In genomic region chr13:67128038-67128721, GRCm38 (mm10) we compare ENCODE assay signal across 7 mouse cellular contexts. TPM values are rescaled to one million over a fixed set of nuclear protein-coding genes. Genes with fewer than 3 reads are reported as not detected.
A peak's percentile ranks its signal among the peaks of the same experiment; 100 is the strongest.
DNase-seq lines count a peak whose midpoint lies in the region; ATAC-seq lines count a peak whose summit lies in the region.

No protein-coding gene starts in this region.

- H3K4me3 ChIP-seq in embryonic facial prominence, embryonic 10.5 days: peak overlapping the region; percentile 76
- peak overlapping the region; percentile 62 for H3K4me3 ChIP-seq in limb, embryonic 10.5 days
- H3K4me3 ChIP-seq in midbrain, embryonic 13.5 days (replicated peaks): peak overlapping the region; percentile 66

- no peaks in the 10 kb centered on the region for H3K27me3 ChIP-seq in embryonic facial prominence, embryonic 10.5 days (replicated peaks; ENCODE audit: low read depth, poor library complexity, severe bottlenecking)
- H3K27me3 ChIP-seq in limb, embryonic 10.5 days (ENCODE audit: low read depth, poor library complexity, severe bottlenecking): no peaks in the 10 kb centered on the region
- H3K27me3 ChIP-seq in midbrain, embryonic 13.5 days: no peaks in the 10 kb centered on the region

- no peaks in the 10 kb centered on the region for H3K36me3 ChIP-seq in embryonic facial prominence, embryonic 10.5 days (replicated peaks)
- no peaks in the 10 kb centered on the region for H3K36me3 ChIP-seq in limb, embryonic 10.5 days
- no peaks in the 10 kb centered on the region for H3K36me3 ChIP-seq in midbrain, embryonic 13.5 days

- DNase-seq in adrenal gland, postnatal 10 days: peak; percentile 89
- peak; percentile 83 for DNase-seq in embryonic facial prominence, embryonic 10.5 days (ENCODE audit: low spot score)
- DNase-seq in kidney, adult 11 months: peak; percentile 81
- DNase-seq in limb, embryonic 10.5 days (ENCODE audit: low spot score): peak; percentile 78
- peak; percentile 53 for DNase-seq in spleen, adult 12 weeks (ENCODE audit: low spot score)

- H3K4me2 ChIP-seq in midbrain, embryonic 13.5 days (replicated peaks): peak overlapping the region; percentile 71

- peak overlapping the region; percentile 82 for H3K27ac ChIP-seq in embryonic facial prominence, embryonic 10.5 days (replicated peaks)
- H3K27ac ChIP-seq in limb, embryonic 10.5 days: peak overlapping the region; percentile 79
- H3K27ac ChIP-seq in midbrain, embryonic 13.5 days: peak overlapping the region; percentile 57

- 0 out of 2 replicates have a peak, but pooled peaks cover 2% of the 10 kb centered on the region for H3K9me3 ChIP-seq in embryonic facial prominence, embryonic 10.5 days
- no peaks in the 10 kb centered on the region for H3K9me3 ChIP-seq in limb, embryonic 10.5 days (replicated peaks)
- H3K9me3 ChIP-seq in midbrain, embryonic 13.5 days: no peaks in the 10 kb centered on the region

- WGBS in embryonic facial prominence, embryonic 10.5 days: 2% methylated on average over 18 of the region's 18 CpGs
- 3% methylated on average over 18 of the region's 18 CpGs for WGBS in limb, embryonic 10.5 days
- 0% methylated on average over 18 of the region's 18 CpGs for WGBS in midbrain, embryonic 13.5 days

- H3K9ac ChIP-seq in midbrain, embryonic 13.5 days (replicated peaks): peak overlapping the region; percentile 68

- peak; percentile 97 for ATAC-seq in granulocyte monocyte progenitor cell, adult 5-6 weeks (replicated peaks; ENCODE audit: poor library complexity, severe bottlenecking)
- ATAC-seq in midbrain, embryonic 13.5 days: peak; percentile 99

- peaks cover 7% of the 10 kb centered on the region for H3K4me1 ChIP-seq in embryonic facial prominence, embryonic 10.5 days
- H3K4me1 ChIP-seq in limb, embryonic 10.5 days: 0 out of 2 replicates have a peak, but pooled peaks cover 5% of the 10 kb centered on the region
- peaks cover 9% of the 10 kb centered on the region; the same call in 1 of the 2 replicates for H3K4me1 ChIP-seq in midbrain, embryonic 13.5 days (replicated peaks)

RNA-seq across cellular contexts. Expression of gene Zfp759, which starts 6.7 kb away (rescaled TPM):
- 1 to 10 TPM; 3.6 to 5.5 TPM for total RNA-seq in adrenal gland, postnatal 10 days (2021)
- polyA plus RNA-seq in embryonic facial prominence, embryonic 10.5 days (2016; fragmentation: Nextera tagmentation; extraction: Ambion mirVana): 1.7 and 2.6 TPM in 2 replicates
- 3.4 and 4.0 TPM in 2 replicates for total RNA-seq in granulocyte monocyte progenitor cell, adult 5-6 weeks (2014; fragmentation: Nextera tagmentation)
- 8.4 and 13.4 TPM in 2 replicates for total RNA-seq in granulocyte monocyte progenitor cell, adult 5-6 weeks (2017)
- 1.5 and 1.9 TPM in 2 replicates for polyA plus RNA-seq in limb, embryonic 10.5 days (2016; fragmentation: Nextera tagmentation; extraction: Ambion mirVana)
- polyA plus RNA-seq in midbrain, embryonic 13.5 days (2015; fragmentation: Nextera tagmentation; extraction: Ambion mirVana): 3.5 and 3.8 TPM in 2 replicates

RNA-seq across cellular contexts. Expression of gene Rslcan18, which starts 12.1 kb away (rescaled TPM):
- under 1 TPM; 0.24 to 0.39 TPM for total RNA-seq in adrenal gland, postnatal 10 days (2021)
- 0.23 and 0.29 TPM in 2 replicates for polyA plus RNA-seq in embryonic facial prominence, embryonic 10.5 days (2016; fragmentation: Nextera tagmentation; extraction: Ambion mirVana)
- 2.4 TPM in 1 of 2 replicates, not detected in the other for total RNA-seq in granulocyte monocyte progenitor cell, adult 5-6 weeks (2014; fragmentation: Nextera tagmentation)
- 1.8 TPM in 1 of 2 replicates, not detected in the other for total RNA-seq in granulocyte monocyte progenitor cell, adult 5-6 weeks (2017)
- 0.19 and 0.31 TPM in 2 replicates for polyA plus RNA-seq in limb, embryonic 10.5 days (2016; fragmentation: Nextera tagmentation; extraction: Ambion mirVana)
- 0.08 TPM in 1 of 2 replicates, not detected in the other for polyA plus RNA-seq in midbrain, embryonic 13.5 days (2015; fragmentation: Nextera tagmentation; extraction: Ambion mirVana)

RNA-seq across cellular contexts. Expression of gene Gm28557, which starts 19.8 kb away (rescaled TPM):
- 1 to 10 TPM; 4.5 to 6.4 TPM for total RNA-seq in adrenal gland, postnatal 10 days (2021)
- polyA plus RNA-seq in embryonic facial prominence, embryonic 10.5 days (2016; fragmentation: Nextera tagmentation; extraction: Ambion mirVana): 2.7 and 3.2 TPM in 2 replicates
- 0.36 and 12.7 TPM in 2 replicates for total RNA-seq in granulocyte monocyte progenitor cell, adult 5-6 weeks (2014; fragmentation: Nextera tagmentation)
- total RNA-seq in granulocyte monocyte progenitor cell, adult 5-6 weeks (2017): 1.4 and 3.2 TPM in 2 replicates
- 1.8 and 2.9 TPM in 2 replicates for polyA plus RNA-seq in limb, embryonic 10.5 days (2016; fragmentation: Nextera tagmentation; extraction: Ambion mirVana)
- polyA plus RNA-seq in midbrain, embryonic 13.5 days (2015; fragmentation: Nextera tagmentation; extraction: Ambion mirVana): 2.0 and 3.0 TPM in 2 replicates

RNA-seq across cellular contexts. Expression of gene Zfp708, which starts 30.4 kb away (rescaled TPM):
- 1 to 10 TPM in 1 of 2 experiments, under 1 TPM in 1; 0.99 to 1.5 TPM for total RNA-seq in adrenal gland, postnatal 10 days (2021)
- 6.0 and 6.3 TPM in 2 replicates for polyA plus RNA-seq in embryonic facial prominence, embryonic 10.5 days (2016; fragmentation: Nextera tagmentation; extraction: Ambion mirVana)
- 0.37 and 4.0 TPM in 2 replicates for total RNA-seq in granulocyte monocyte progenitor cell, adult 5-6 weeks (2014; fragmentation: Nextera tagmentation)
- 1.8 and 2.9 TPM in 2 replicates for total RNA-seq in granulocyte monocyte progenitor cell, adult 5-6 weeks (2017)
- 4.9 and 6.8 TPM in 2 replicates for polyA plus RNA-seq in limb, embryonic 10.5 days (2016; fragmentation: Nextera tagmentation; extraction: Ambion mirVana)
- polyA plus RNA-seq in midbrain, embryonic 13.5 days (2015; fragmentation: Nextera tagmentation; extraction: Ambion mirVana): 9.5 and 10.1 TPM in 2 replicates

RNA-seq across cellular contexts. Expression of gene Rsl1, which starts 44.8 kb away (rescaled TPM):
- 1 to 10 TPM; 5.8 to 5.9 TPM for total RNA-seq in adrenal gland, postnatal 10 days (2021)
- polyA plus RNA-seq in embryonic facial prominence, embryonic 10.5 days (2016; fragmentation: Nextera tagmentation; extraction: Ambion mirVana): 7.4 and 7.5 TPM in 2 replicates
- 3.7 and 6.4 TPM in 2 replicates for total RNA-seq in granulocyte monocyte progenitor cell, adult 5-6 weeks (2014; fragmentation: Nextera tagmentation)
- 5.6 and 6.6 TPM in 2 replicates for total RNA-seq in granulocyte monocyte progenitor cell, adult 5-6 weeks (2017)
- polyA plus RNA-seq in limb, embryonic 10.5 days (2016; fragmentation: Nextera tagmentation; extraction: Ambion mirVana): 6.2 and 6.5 TPM in 2 replicates
- 5.8 and 6.9 TPM in 2 replicates for polyA plus RNA-seq in midbrain, embryonic 13.5 days (2015; fragmentation: Nextera tagmentation; extraction: Ambion mirVana)

Comparison
In these comparisons a context has a peak if more than half of its experiments do, and no peak if none do; other contexts are left out.
1. Peak in every context shown above with its lines: DNase-seq, ATAC-seq, H3K4me3 ChIP-seq and H3K27ac ChIP-seq.